Mouse (Mus musculus) hindbrain, embryonic 13.5 days (tissue): ENCODE results near the gene Syce3. TPM values are rescaled to one million over a fixed set of nuclear protein-coding genes. Genes with fewer than 3 reads are reported as not detected.

Source experiments
- ATAC-seq: fragments of 200-750 bp; cut with Nextera tagmentation; 2 replicates; pipeline ENCODE4 v1.8.0; 2017; ENCODE audit warnings: moderate TSS enrichment; ENCODE audit not compliant: low FRiP score
- H3K27ac ChIP-seq: fragments of 300-500 bp; sonication (generic); 2 replicates; pipeline ENCODE4 v1.5.1; 2015; ENCODE audit warnings: inconsistent platforms, mild to moderate bottlenecking, moderate library complexity
- H3K27me3 ChIP-seq: fragments of 300-500 bp; sonication (generic); 2 replicates; pipeline ENCODE4 v1.6.1; 2015; ENCODE audit warnings: mild to moderate bottlenecking, inconsistent platforms
- H3K36me3 ChIP-seq: fragments of 300-500 bp; sonication (generic); 2 replicates; pipeline ENCODE4 v1.6.1; 2015; ENCODE audit warnings: mild to moderate bottlenecking, inconsistent platforms
- H3K4me1 ChIP-seq: fragments of 300-500 bp; sonication (generic); replicated peaks from 2 replicates; pipeline ENCODE4 v1.6.1; 2015; ENCODE audit warnings: inconsistent platforms
- H3K4me2 ChIP-seq: fragments of 300-500 bp; sonication (generic); 2 replicates; pipeline ENCODE4 v1.6.1; 2015; ENCODE audit warnings: inconsistent platforms, mild to moderate bottlenecking, moderate library complexity
- H3K4me3 ChIP-seq: fragments of 300-500 bp; sonication (generic); 2 replicates; pipeline ENCODE4 v1.5.1; 2015; ENCODE audit warnings: mild to moderate bottlenecking, inconsistent platforms
- H3K9ac ChIP-seq: fragments of 300-500 bp; sonication (generic); 2 replicates; pipeline ENCODE4 v1.6.1; 2015; ENCODE audit warnings: mild to moderate bottlenecking, inconsistent platforms
- H3K9me3 ChIP-seq: fragments of 300-500 bp; sonication (generic); 2 replicates; pipeline ENCODE4 v1.6.1; 2016; ENCODE audit warnings: inconsistent platforms
- WGBS: fragments of 180-500 bp; shearing (Covaris S2); methylation state at CpG from one replicate; pipeline ENCODE4 v1.1.7; 2015; 5-methylcytosine and 5-hydroxymethylcytosine counted together
- polyA plus RNA-seq: library from polyadenylated mRNA; unstranded; fragments of >200 nt; fragmentation: Nextera tagmentation; extraction: Ambion mirVana; gene quantifications from 2 replicates; pipeline ENCODE4 v1.2.1, GENCODE M21; 2015

Syce3 gene
- polyA plus RNA-seq, 1 experiment from 2014 or later = not detected

- Histone ChIP-seq H3K9ac (no peak overlapping the region), H3K27ac (no peak overlapping the region), H3K4me1 (no peaks in the 10 kb centered on the region), H3K36me3 (no peaks in the 10 kb centered on the region), H3K4me3 (no peak overlapping the region), H3K27me3 (no peaks in the 10 kb centered on the region), H3K4me2 (no peak overlapping the region), H3K9me3 (peaks cover 13% of the 10 kb centered on the region)
- ATAC-seq = no peak
- WGBS = 88% methylated on average over 10 of the region's 10 CpGs
These were observed 5.3 kb downstream of the Syce3 start for GRCm38 (mm10) chr15:89404831-89405623.

GRCm38 (mm10) chr15:89402471-89402870, 7.8 kb downstream of the Syce3 start:
- 87% methylated on average over 1 of the region's 1 CpGs for WGBS
- no peak overlapping the region for H3K4me3 ChIP-seq
- H3K36me3 ChIP-seq = no peaks in the 10 kb centered on the region
- H3K9me3 ChIP-seq = 0 out of 2 replicates have a peak, but pooled peaks cover 3% of the 10 kb centered on the region
- no peaks in the 10 kb centered on the region for H3K27me3 ChIP-seq
- no peaks in the 10 kb centered on the region for H3K4me1 ChIP-seq
- ATAC-seq = no peak
- no peak overlapping the region for H3K9ac ChIP-seq
- H3K4me2 ChIP-seq = no peak overlapping the region
- H3K27ac ChIP-seq = no peak overlapping the region

GRCm38 (mm10) chr15:89399716-89400115, 10.6 kb downstream of the Syce3 start:
- Histone ChIP-seq H3K4me3 (no peak overlapping the region), H3K4me2 (no peak overlapping the region), H3K27me3 (no peaks in the 10 kb centered on the region), H3K36me3 (no peaks in the 10 kb centered on the region), H3K4me1 (no peaks in the 10 kb centered on the region), H3K9ac (no peak overlapping the region), H3K9me3 (no peaks in the 10 kb centered on the region), H3K27ac (no peak overlapping the region)
- no peak for ATAC-seq
- WGBS = 90% methylated on average over 1 of the region's 1 CpGs

GRCm38 (mm10) chr15:89398146-89398545, 12.2 kb downstream of the Syce3 start:
- no peaks in the 10 kb centered on the region for H3K9me3 ChIP-seq
- no peak for ATAC-seq
- H3K9ac ChIP-seq = no peak overlapping the region
- H3K27me3 ChIP-seq = no peaks in the 10 kb centered on the region
- WGBS = 77% methylated on average over 2 of the region's 2 CpGs
- H3K27ac ChIP-seq = no peak overlapping the region
- no peaks in the 10 kb centered on the region for H3K36me3 ChIP-seq
- no peaks in the 10 kb centered on the region for H3K4me1 ChIP-seq
- H3K4me3 ChIP-seq = no peak overlapping the region
- H3K4me2 ChIP-seq = no peak overlapping the region

- Histone ChIP-seq H3K4me2 (no peak overlapping the region), H3K27me3 (no peaks in the 10 kb centered on the region), H3K9ac (no peak overlapping the region), H3K36me3 (no peaks in the 10 kb centered on the region), H3K4me3 (no peak overlapping the region), H3K27ac (no peak overlapping the region), H3K9me3 (no peaks in the 10 kb centered on the region), H3K4me1 (no peaks in the 10 kb centered on the region)
- 94% methylated on average over 4 of the region's 4 CpGs for WGBS
- no peak for ATAC-seq
These were observed 13.4 kb downstream of the Syce3 start for GRCm38 (mm10) chr15:89396883-89397282.

- Histone ChIP-seq H3K4me2 (no peak overlapping the region), H3K27me3 (peaks cover 7% of the 10 kb centered on the region; the same call in 1 of the 2 replicates), H3K4me3 (no peak overlapping the region), H3K27ac (no peak overlapping the region), H3K9ac (no peak overlapping the region), H3K9me3 (no peaks in the 10 kb centered on the region), H3K4me1 (no peaks in the 10 kb centered on the region), H3K36me3 (no peaks in the 10 kb centered on the region)
- WGBS = 91% methylated on average over 10 of the region's 10 CpGs
- ATAC-seq = no peak
These were observed 20.2 kb downstream of the Syce3 start for GRCm38 (mm10) chr15:89390081-89390480.

- Histone ChIP-seq H3K4me1 (no peaks in the 10 kb centered on the region), H3K9ac (no peak overlapping the region), H3K36me3 (no peaks in the 10 kb centered on the region), H3K9me3 (no peaks in the 10 kb centered on the region), H3K4me2 (no peak overlapping the region), H3K27me3 (peaks cover 7% of the 10 kb centered on the region; the same call in 1 of the 2 replicates), H3K27ac (no peak overlapping the region), H3K4me3 (no peak overlapping the region)
- no peak for ATAC-seq
- WGBS = 50% methylated on average over 12 of the region's 12 CpGs
These were observed 23.2 kb downstream of the Syce3 start for GRCm38 (mm10) chr15:89387127-89387526.

GRCm38 (mm10) chr15:89384617-89385016, 25.7 kb downstream of the Syce3 start, which contains the start of gene Klhdc7b:
Gene Klhdc7b (plus strand): TSS chr15:89384917.
- Histone ChIP-seq H3K27ac (no peak within 1 kb of the TSS), H3K4me2 (no peak within 1 kb of the TSS), H3K9me3 (no peaks in the 10 kb centered on the region), H3K27me3 (peaks cover 25% of the 10 kb centered on the region), H3K4me3 (no peak within 1 kb of the TSS), H3K9ac (no peak within 1 kb of the TSS), H3K36me3 (no peaks in the 10 kb centered on the region), H3K4me1 (no peaks in the 10 kb centered on the region)
- 89% methylated on average over 7 of the region's 7 CpGs for WGBS
- no peak for ATAC-seq

- H3K4me3 ChIP-seq = peak overlapping the region; percentile 37
- peak overlapping the region; percentile 61 for H3K4me2 ChIP-seq
- WGBS = 13% methylated on average over 10 of the region's 10 CpGs
- H3K27ac ChIP-seq = no peak overlapping the region
- H3K36me3 ChIP-seq = no peaks in the 10 kb centered on the region
- peaks cover 56% of the 10 kb centered on the region for H3K27me3 ChIP-seq
- peaks cover 26% of the 10 kb centered on the region for H3K4me1 ChIP-seq
- ATAC-seq = no peak
- no peak overlapping the region for H3K9ac ChIP-seq
- no peaks in the 10 kb centered on the region for H3K9me3 ChIP-seq
These were observed 30.9 kb downstream of the Syce3 start for GRCm38 (mm10) chr15:89379429-89379828.

GRCm38 (mm10) chr15:89378831-89379401, 31.4 kb downstream of the Syce3 start, which contains the start of gene Odf3b:
Gene Odf3b (minus strand): TSS chr15:89379282.
- Histone ChIP-seq H3K36me3 (no peaks in the 10 kb centered on the region), H3K27ac (no peak within 1 kb of the TSS), H3K4me3 (peak within 1 kb of the TSS; percentile 37), H3K9me3 (no peaks in the 10 kb centered on the region), H3K4me1 (peaks cover 31% of the 10 kb centered on the region), H3K4me2 (peak within 1 kb of the TSS; percentile 61), H3K9ac (peak within 1 kb of the TSS; percentile 63), H3K27me3 (peaks cover 56% of the 10 kb centered on the region)
- 1% methylated on average over 33 of the region's 33 CpGs for WGBS
- no peak for ATAC-seq

GRCm38 (mm10) chr15:89377938-89378828, 32.1 kb downstream of the Syce3 start:
- Histone ChIP-seq H3K4me2 (peak overlapping the region; percentile 61), H3K27ac (no peak overlapping the region), H3K4me1 (peaks cover 32% of the 10 kb centered on the region), H3K27me3 (peaks cover 56% of the 10 kb centered on the region), H3K4me3 (peak overlapping the region; percentile 37), H3K9me3 (no peaks in the 10 kb centered on the region), H3K9ac (peak overlapping the region; percentile 63), H3K36me3 (no peaks in the 10 kb centered on the region)
- WGBS = 10% methylated on average over 46 of the region's 46 CpGs
- ATAC-seq = no peak

GRCm38 (mm10) chr15:89377362-89377761, 32.9 kb downstream of the Syce3 start:
- H3K4me3 ChIP-seq = 0 out of 2 replicates have a peak overlapping the region, but pooled peaks have one; percentile 1
- H3K27me3 ChIP-seq = peaks cover 56% of the 10 kb centered on the region
- WGBS = 14% methylated on average over 18 of the region's 18 CpGs

More at GRCm38 (mm10) chr15:89377362-89377761, 32.9 kb downstream of the Syce3 start:
- Histone ChIP-seq H3K4me2 (0 out of 2 replicates have a peak overlapping the region, but pooled peaks have one; percentile 4), H3K27ac (no peak overlapping the region), H3K9me3 (no peaks in the 10 kb centered on the region), H3K9ac (peak overlapping the region; percentile 6; the same call in 1 of the 2 replicates), H3K4me1 (peaks cover 41% of the 10 kb centered on the region), H3K36me3 (peaks cover 5% of the 10 kb centered on the region)
- no peak for ATAC-seq
